Mouse (Mus musculus): ENCODE data around the gene Itgbl1.

DNA sequence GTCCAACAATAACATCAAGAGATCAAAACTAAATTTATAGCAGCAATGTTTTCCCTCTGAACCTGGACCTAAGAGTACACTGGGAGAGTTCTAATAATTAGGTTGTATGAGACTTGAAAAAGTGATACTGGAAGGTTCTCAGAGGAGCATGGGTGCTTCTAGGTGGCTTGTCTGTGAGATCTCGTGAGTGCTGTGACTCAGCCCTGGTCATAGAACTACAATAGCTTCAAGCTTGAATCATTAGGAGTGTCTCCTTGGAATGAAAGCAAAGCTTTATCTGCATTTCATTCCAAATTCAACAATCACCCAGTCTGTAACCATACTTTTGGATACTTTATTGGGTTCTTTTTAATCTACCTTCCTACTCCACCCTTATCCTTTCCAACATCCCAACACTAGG lies 2.6 kb downstream of the Itgbl1 start:
- TF ChIP-seq POLR2AphosphoS2 (IDR thresholded peaks at IDR 0.05; ENCODE audit: insufficient read length, low read depth) (no peak), POLR2A (IDR thresholded peaks at IDR 0.05; ENCODE audit: insufficient read length, low read depth) (no peak), TCF3 (IDR thresholded peaks at IDR 0.05; ENCODE audit: insufficient read length, low read depth) (no peak), USF1 (IDR thresholded peaks at IDR 0.05; ENCODE audit: low read depth) (no peak), MYOG (IDR thresholded peaks at IDR 0.05; ENCODE audit: control insufficient read depth in 1 of 3, insufficient read depth in 1 of 3, insufficient read length in 2 of 3, low read depth in 2 of 3) (no peak), REST (IDR thresholded peaks at IDR 0.05; ENCODE audit: insufficient read depth, insufficient read length) (no peak), E2F4 (IDR thresholded peaks at IDR 0.05; ENCODE audit: insufficient read depth) (no peak), MAX (IDR thresholded peaks at IDR 0.05; ENCODE audit: low read depth) (no peak)

Data from myocyte (in vitro differentiated cells).